Mouse (Mus musculus): ENCODE measurements around the gene Palld. TPM values are rescaled to one million over a fixed set of nuclear protein-coding genes. Genes with fewer than 3 reads are reported as not detected.

Gene Palld
- polyA plus RNA-seq, 1 experiment from 2014 or later = 123 TPM

DNA sequence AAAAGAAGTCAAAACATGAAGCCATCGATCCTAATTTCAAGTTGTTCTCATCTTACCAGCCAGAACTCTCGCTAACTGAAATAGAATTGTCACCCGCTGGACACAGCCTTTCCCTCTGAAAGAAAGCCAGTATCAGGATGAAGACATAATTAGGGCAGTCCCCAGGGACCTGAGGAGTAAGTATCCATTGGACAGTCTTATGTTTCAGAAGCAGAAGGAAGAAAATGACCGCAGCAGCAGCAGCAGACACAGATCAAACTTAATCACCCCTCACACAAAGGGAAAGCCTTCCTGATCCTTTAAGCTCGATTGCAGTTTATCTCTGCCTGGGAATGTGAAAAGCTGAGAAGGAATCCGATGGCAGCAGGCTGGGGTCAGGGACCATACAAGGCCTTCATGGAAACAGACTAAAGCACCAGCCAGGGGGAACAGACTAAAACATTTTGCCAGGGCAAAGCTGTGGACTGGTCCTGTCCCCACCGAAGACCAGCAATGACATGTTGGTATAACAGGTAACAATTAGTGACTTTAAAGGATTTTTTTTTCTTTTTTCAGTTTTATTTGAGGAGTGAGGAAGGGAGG is 53.8 kb downstream of the Palld start:
- Histone ChIP-seq H3K9ac (no peak overlapping the region), H3K4me3 (no peak overlapping the region), H3K36me3 (no peaks in the 10 kb centered on the region), H3K4me2 (no peak overlapping the region), H3K27ac (no peak overlapping the region), H3K4me1 (peaks cover 13% of the 10 kb centered on the region; the same call in 1 of the 2 replicates), H3K9me3 (no peaks in the 10 kb centered on the region), H3K27me3 (no peaks in the 10 kb centered on the region)
- ATAC-seq (ENCODE audit: insufficient number of reproducible peaks, low FRiP score, low TSS enrichment, low read depth) = no peak
- 53% methylated on average over 7 of the region's 7 CpGs for WGBS

DNA sequence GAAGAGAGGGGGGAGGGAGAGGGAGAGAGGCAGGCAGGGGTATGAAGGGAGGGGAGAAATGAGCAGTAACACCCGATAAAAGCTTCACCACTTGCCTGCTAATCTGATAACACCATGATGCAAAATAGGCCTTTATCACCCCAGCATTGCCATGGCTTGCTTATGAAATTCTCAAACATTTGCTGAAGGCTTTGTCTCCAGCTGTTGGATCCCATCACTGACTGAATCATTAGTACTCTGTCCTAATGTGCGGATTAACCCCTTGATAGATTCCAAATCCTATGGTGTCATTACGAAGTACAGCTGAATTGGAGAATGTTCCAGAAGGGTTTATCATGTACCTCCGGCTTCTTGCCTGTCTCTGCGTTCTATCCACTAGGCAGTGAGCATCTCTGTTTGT is 55.0 kb downstream of the Palld start:
- WGBS = 80% methylated on average over 5 of the region's 5 CpGs
- H3K9ac ChIP-seq = no peak overlapping the region
- ATAC-seq (ENCODE audit: insufficient number of reproducible peaks, low FRiP score, low TSS enrichment, low read depth) = no peak

DNA sequence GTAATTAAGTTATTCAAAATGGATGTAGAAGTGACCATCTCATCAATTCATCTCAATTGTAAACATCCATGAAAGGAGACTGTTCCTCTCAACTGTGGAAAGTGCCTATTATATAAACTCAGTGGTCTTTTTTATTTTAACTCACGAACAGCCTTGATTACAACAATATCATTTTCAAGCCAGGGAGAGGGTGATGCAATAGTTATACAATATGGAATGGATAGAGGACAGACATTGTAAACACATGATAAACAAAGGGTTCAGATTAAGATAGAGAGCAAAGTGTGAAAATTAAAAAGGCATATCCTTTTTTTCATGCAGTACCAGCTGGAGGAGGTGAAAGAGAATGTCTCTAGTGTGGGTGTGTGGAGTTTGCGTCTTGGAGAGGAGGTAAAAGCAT is 57.5 kb downstream of the Palld start:
- Histone ChIP-seq H3K4me2 (no peak overlapping the region), H3K36me3 (no peaks in the 10 kb centered on the region), H3K4me1 (peaks cover 13% of the 10 kb centered on the region; the same call in 1 of the 2 replicates), H3K27ac (no peak overlapping the region), H3K9me3 (no peaks in the 10 kb centered on the region), H3K4me3 (no peak overlapping the region), H3K9ac (no peak overlapping the region), H3K27me3 (no peaks in the 10 kb centered on the region)
- no peak for ATAC-seq (ENCODE audit: insufficient number of reproducible peaks, low FRiP score, low TSS enrichment, low read depth)
- 45% methylated on average over 2 of the region's 2 CpGs for WGBS

More for the DNA sequence above, 55.0 kb downstream of the Palld start:
- H3K4me3 ChIP-seq = no peak overlapping the region
- no peaks in the 10 kb centered on the region for H3K36me3 ChIP-seq
- no peaks in the 10 kb centered on the region for H3K27me3 ChIP-seq
- H3K4me2 ChIP-seq = no peak overlapping the region
- H3K9me3 ChIP-seq = no peaks in the 10 kb centered on the region
- H3K27ac ChIP-seq = no peak overlapping the region
- peaks cover 13% of the 10 kb centered on the region; the same call in 1 of the 2 replicates for H3K4me1 ChIP-seq

DNA sequence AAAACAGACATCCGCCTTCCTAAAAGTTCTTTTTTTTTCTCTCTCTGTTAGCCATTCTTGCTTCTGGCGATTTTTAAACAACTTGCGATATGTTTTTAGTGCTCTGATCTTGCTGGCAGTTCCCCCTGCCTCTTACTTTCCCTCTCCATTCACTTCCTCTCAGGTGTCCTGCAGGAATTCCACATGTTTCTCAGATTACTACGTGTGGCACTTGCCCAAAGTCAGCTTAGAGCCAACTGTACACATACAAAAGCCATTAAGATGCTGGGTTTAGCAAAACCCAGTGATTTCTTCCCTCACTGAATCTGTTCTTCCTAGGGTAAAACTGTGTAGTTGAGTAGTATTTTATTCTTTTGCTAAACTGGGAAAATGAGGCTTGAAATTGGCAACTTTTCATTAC is 57.9 kb downstream of the Palld start:
- Histone ChIP-seq H3K27ac (peak overlapping the region; percentile 8; the same call in 1 of the 2 replicates), H3K36me3 (no peaks in the 10 kb centered on the region), H3K4me3 (no peak overlapping the region), H3K9me3 (no peaks in the 10 kb centered on the region), H3K4me1 (peaks cover 13% of the 10 kb centered on the region; the same call in 1 of the 2 replicates), H3K27me3 (no peaks in the 10 kb centered on the region), H3K9ac (no peak overlapping the region), H3K4me2 (no peak overlapping the region)
- 21% methylated on average over 4 of the region's 4 CpGs for WGBS
- ATAC-seq (ENCODE audit: insufficient number of reproducible peaks, low FRiP score, low TSS enrichment, low read depth) = no peak

DNA sequence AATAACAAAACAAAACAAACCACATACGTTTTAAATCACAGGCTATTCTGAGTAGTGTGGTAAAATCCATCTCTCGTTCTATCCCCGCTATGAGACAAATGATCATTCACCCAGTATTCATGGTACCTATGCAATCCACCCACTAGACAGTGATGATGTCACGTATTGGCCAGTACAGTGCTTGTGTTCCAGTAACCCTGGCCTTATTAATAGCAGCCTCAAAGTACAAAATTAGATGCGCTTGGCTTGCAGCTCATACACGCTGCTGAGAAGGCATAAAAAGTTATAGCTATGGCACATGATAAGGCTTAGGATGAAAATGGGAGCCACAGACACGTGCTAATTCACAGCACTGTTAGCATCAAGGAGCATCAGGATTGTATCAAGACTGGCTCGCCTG is 58.7 kb downstream of the Palld start:
- 54% methylated on average over 8 of the region's 8 CpGs for WGBS
- no peak for ATAC-seq (ENCODE audit: insufficient number of reproducible peaks, low FRiP score, low TSS enrichment, low read depth)
- no peak overlapping the region for H3K4me2 ChIP-seq
- H3K27me3 ChIP-seq = no peaks in the 10 kb centered on the region
- H3K4me3 ChIP-seq = no peak overlapping the region
- no peak overlapping the region for H3K9ac ChIP-seq
- H3K9me3 ChIP-seq = no peaks in the 10 kb centered on the region
- H3K4me1 ChIP-seq = peaks cover 13% of the 10 kb centered on the region; the same call in 1 of the 2 replicates
- H3K27ac ChIP-seq = no peak overlapping the region
- H3K36me3 ChIP-seq = no peaks in the 10 kb centered on the region

DNA sequence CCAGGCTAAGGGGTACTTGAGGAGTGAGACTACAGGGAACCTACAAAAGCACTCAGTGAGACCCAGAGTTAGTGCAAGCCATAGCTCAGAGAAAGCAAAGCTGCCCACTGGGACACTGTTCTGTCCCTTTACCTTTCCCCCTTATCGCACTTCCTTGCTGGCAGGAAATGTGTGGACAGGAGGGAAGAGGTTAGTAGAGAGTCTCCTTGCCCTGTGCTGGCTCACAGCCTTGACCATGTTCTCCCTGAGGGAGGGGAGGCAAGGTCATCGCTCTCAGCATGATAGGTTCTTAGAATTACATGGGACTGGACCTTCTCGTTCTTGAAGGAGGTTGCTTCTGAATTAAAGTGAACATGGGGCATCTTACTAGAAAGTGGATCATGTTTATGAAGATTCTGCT is 69.3 kb downstream of the Palld start:
- 83% methylated on average over 3 of the region's 3 CpGs for WGBS
- Histone ChIP-seq H3K27ac (no peak overlapping the region), H3K9ac (no peak overlapping the region), H3K9me3 (no peaks in the 10 kb centered on the region), H3K4me1 (0 out of 2 replicates have a peak, but pooled peaks cover 4% of the 10 kb centered on the region), H3K27me3 (no peaks in the 10 kb centered on the region), H3K4me2 (no peak overlapping the region), H3K36me3 (no peaks in the 10 kb centered on the region), H3K4me3 (no peak overlapping the region)
- no peak for ATAC-seq (ENCODE audit: insufficient number of reproducible peaks, low FRiP score, low TSS enrichment, low read depth)

DNA sequence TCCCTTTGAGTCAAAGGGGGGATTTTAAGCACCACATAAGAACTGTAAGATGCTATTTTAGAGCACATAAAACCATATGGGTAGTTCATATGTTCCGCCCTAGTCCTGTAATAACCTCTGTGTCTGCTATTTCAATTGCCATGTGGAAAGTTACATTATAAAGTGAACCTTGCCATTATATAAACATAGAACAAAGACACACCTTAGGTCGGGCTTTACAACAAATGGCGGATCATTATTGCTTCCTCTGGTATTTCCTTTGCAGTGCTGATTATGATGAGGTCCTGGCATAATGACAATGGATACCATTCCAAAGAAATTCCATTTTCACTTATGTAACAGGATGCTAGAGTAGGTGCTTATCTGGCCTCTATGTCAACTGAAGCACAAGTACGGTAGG is 70.5 kb downstream of the Palld start:
- no peaks in the 10 kb centered on the region for H3K36me3 ChIP-seq
- no peak overlapping the region for H3K9ac ChIP-seq
- ATAC-seq (ENCODE audit: insufficient number of reproducible peaks, low FRiP score, low TSS enrichment, low read depth) = 0 out of 2 replicates have a peak, but pooled peaks have one; percentile 58
- no peak overlapping the region for H3K4me3 ChIP-seq
- H3K9me3 ChIP-seq = no peaks in the 10 kb centered on the region
- no peak overlapping the region for H3K4me2 ChIP-seq
- 0 out of 2 replicates have a peak, but pooled peaks cover 4% of the 10 kb centered on the region for H3K4me1 ChIP-seq
- H3K27me3 ChIP-seq = no peaks in the 10 kb centered on the region
- 42% methylated on average over 4 of the region's 4 CpGs for WGBS
- H3K27ac ChIP-seq = no peak overlapping the region

DNA sequence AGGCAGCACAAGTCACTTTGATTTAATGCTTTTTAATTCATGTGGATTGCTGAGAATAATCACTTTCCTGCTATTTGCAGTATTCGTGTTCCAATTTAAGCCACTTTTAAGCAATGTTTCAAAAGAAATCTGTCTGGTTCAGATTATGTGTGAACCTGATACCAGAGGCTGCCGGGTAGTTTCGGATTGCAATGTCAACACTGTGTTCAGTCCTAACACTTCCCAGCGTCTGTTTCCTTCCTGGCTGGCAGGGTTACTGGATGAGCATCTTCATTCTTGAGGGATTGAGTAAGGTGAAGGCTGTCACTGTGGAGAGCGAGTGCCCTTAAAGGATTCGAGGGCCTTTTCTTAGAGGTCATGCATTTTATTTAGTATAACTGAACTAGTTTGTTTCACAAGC is 71.7 kb downstream of the Palld start:
- no peak for ATAC-seq (ENCODE audit: insufficient number of reproducible peaks, low FRiP score, low TSS enrichment, low read depth)
- no peak overlapping the region for H3K27ac ChIP-seq

DNA sequence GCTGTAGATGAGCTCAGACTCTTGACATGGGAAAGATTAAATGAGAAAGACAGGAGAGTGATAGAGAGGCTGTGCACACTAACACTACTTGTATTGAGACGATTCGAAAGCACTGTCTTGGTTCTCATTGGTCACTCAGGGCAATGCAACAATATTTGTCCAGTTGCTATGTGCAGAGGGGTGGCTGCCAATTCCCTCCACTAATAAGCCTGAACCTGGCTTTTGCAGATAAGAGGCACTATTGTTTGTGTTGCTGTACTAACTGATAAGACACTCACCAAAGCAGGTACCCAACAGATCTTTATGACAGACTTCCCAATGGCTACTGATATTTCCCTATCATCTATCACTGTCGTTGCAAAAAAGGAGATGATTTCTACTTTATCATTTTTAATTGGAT is 77.9 kb downstream of the Palld start:
- H3K36me3 ChIP-seq = no peaks in the 10 kb centered on the region
- no peak overlapping the region for H3K4me2 ChIP-seq
- no peaks in the 10 kb centered on the region for H3K9me3 ChIP-seq
- H3K4me1 ChIP-seq = peaks cover 12% of the 10 kb centered on the region
- WGBS = 81% methylated on average over 3 of the region's 3 CpGs
- no peak overlapping the region for H3K27ac ChIP-seq
- no peak overlapping the region for H3K4me3 ChIP-seq
- H3K9ac ChIP-seq = no peak overlapping the region
- no peak for ATAC-seq (ENCODE audit: insufficient number of reproducible peaks, low FRiP score, low TSS enrichment, low read depth)
- H3K27me3 ChIP-seq = no peaks in the 10 kb centered on the region

More for the DNA sequence above, 71.7 kb downstream of the Palld start:
- H3K4me3 ChIP-seq = no peak overlapping the region
- H3K9me3 ChIP-seq = no peaks in the 10 kb centered on the region
- no peak overlapping the region for H3K4me2 ChIP-seq
- H3K4me1 ChIP-seq = 0 out of 2 replicates have a peak, but pooled peaks cover 4% of the 10 kb centered on the region
- no peak overlapping the region for H3K9ac ChIP-seq
- WGBS = 21% methylated on average over 6 of the region's 6 CpGs
- no peaks in the 10 kb centered on the region for H3K36me3 ChIP-seq
- H3K27me3 ChIP-seq = no peaks in the 10 kb centered on the region

DNA sequence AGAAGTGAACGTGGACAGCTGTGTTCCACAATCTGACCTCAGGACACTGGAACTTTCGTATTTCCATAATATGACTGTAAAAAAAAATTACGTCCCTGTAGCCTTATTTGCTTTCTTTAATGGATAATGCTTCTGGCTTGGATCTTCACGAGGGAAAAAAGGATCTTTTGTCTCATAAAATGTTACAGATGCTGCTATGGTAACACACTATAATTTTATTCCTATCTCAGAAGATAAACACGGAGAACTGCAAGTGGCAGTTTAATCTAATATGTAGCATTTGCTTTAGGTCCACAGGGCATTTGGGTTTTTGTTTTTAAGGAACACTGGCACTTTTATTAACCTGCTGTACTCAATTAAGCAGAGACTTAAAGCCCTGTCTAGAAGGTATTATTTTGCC is 79.3 kb downstream of the Palld start:
- Histone ChIP-seq H3K27ac (no peak overlapping the region), H3K9me3 (no peaks in the 10 kb centered on the region), H3K36me3 (no peaks in the 10 kb centered on the region), H3K9ac (no peak overlapping the region), H3K4me2 (no peak overlapping the region), H3K4me3 (no peak overlapping the region), H3K4me1 (peaks cover 12% of the 10 kb centered on the region), H3K27me3 (no peaks in the 10 kb centered on the region)
- WGBS = 23% methylated on average over 5 of the region's 5 CpGs
- ATAC-seq (ENCODE audit: insufficient number of reproducible peaks, low FRiP score, low TSS enrichment, low read depth) = no peak

DNA sequence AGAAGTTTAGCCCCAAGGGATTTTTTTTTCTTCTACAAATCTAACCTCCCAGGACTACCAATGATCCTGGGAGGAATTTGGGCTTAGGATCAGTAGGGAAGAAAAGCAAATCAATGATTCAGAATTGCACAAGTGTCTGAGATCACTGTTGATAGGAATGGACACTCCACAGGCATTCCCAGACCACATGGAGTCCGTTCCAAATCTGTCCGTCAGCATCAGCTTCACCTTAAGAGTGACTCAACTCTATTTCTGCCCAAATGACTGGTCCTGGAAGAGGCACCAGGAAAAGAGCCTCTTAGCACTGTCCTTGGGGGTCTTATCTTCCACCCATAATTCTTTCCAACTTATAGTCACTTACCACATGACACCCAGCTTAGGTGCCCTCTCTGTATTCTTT is 98.7 kb downstream of the Palld start:
- Histone ChIP-seq H3K9ac (no peak overlapping the region), H3K27me3 (no peaks in the 10 kb centered on the region), H3K4me1 (no peaks in the 10 kb centered on the region), H3K27ac (peak overlapping the region; percentile 28; the same call in 1 of the 2 replicates), H3K4me2 (no peak overlapping the region), H3K9me3 (no peaks in the 10 kb centered on the region), H3K36me3 (no peaks in the 10 kb centered on the region), H3K4me3 (no peak overlapping the region)
- no peak for ATAC-seq (ENCODE audit: insufficient number of reproducible peaks, low FRiP score, low TSS enrichment, low read depth)
- 75% methylated on average over 2 of the region's 2 CpGs for WGBS

DNA sequence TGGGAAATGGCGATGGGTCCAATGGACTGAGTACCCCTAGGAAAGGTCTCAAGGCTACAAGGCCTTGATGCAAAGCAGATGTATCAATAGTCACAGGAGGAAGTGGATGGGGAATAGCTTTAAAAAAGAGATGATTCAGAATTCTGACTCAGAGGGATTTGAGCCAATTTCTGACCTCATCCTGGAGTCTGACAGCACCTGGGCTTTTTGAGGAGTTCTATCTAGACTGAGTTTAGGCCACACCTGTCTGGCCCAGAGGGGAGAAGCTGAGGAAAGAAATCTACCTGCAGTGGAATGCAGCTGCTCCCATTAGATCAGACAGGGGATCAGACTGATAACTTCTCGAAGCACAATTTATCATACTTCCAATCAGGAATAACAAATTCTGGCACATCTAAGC is 99.7 kb downstream of the Palld start:
- no peaks in the 10 kb centered on the region for H3K9me3 ChIP-seq
- no peak for ATAC-seq (ENCODE audit: insufficient number of reproducible peaks, low FRiP score, low TSS enrichment, low read depth)
- H3K9ac ChIP-seq = no peak overlapping the region
- 60% methylated on average over 2 of the region's 2 CpGs for WGBS
- H3K27me3 ChIP-seq = no peaks in the 10 kb centered on the region
- no peak overlapping the region for H3K27ac ChIP-seq
- no peak overlapping the region for H3K4me2 ChIP-seq
- no peaks in the 10 kb centered on the region for H3K4me1 ChIP-seq
- H3K4me3 ChIP-seq = no peak overlapping the region
- no peaks in the 10 kb centered on the region for H3K36me3 ChIP-seq

All from limb, embryonic 15.5 days (tissue).